Mouse (Mus musculus): ENCODE measurements around the gene Klhl3.

GRCm38 (mm10) chr13:58009275-58009674 is 104.1 kb downstream of the Klhl3 start:
- TF ChIP-seq CTCF (IDR thresholded peaks at IDR 0.05; ENCODE audit: borderline replicate concordance, insufficient read depth, low read depth, low read length) (no peak), POLR2A (IDR thresholded peaks at IDR 0.05; ENCODE audit: borderline replicate concordance, insufficient read depth, low read length) (no peak)

Data from cerebellum, adult 2 months (tissue).